Mouse (Mus musculus) MEL (cell line): ENCODE measurements around the gene Col12a1. TPM values are rescaled to one million over a fixed set of nuclear protein-coding genes. Genes with fewer than 3 reads are reported as not detected.

ENCODE experiments used
- DNase-seq: peaks from one replicate; pipeline ENCODE4 v3.0.0; 2011; ENCODE audit warnings: low read depth, low spot score
- H3K27ac ChIP-seq: 2 replicates; pipeline ENCODE4 v1.5.1; 2012; ENCODE audit warnings: low read depth, mild to moderate bottlenecking, control low read depth, low read length, moderate library complexity; ENCODE audit not compliant: control insufficient read depth
- H3K27me3 ChIP-seq, 2 experiments: fragments of 150-350 bp in 1 of 2; sonication (generic) in 1 of 2; 2 replicates each; pipeline ENCODE4 v1.6.1; 2012; ENCODE audit warnings: low read length in 2 of 2, mild to moderate bottlenecking in 2 of 2, improper control_type of control experiment in 1 of 2, moderate library complexity in 1 of 2; ENCODE audit not compliant: insufficient read depth in 2 of 2, control insufficient read depth in 1 of 2
- H3K36me3 ChIP-seq, 2 experiments: 2 replicates each; pipeline ENCODE4 v1.6.1; 2012 to 2014; ENCODE audit warnings: low read length in 2 of 2, improper control_type of control experiment in 1 of 2, inconsistent platforms in 1 of 2, mild to moderate bottlenecking in 1 of 2; ENCODE audit not compliant: insufficient read depth in 2 of 2, control insufficient read depth in 1 of 2
- H3K4me1 ChIP-seq, 2 experiments: fragments of 150-350 bp in 1 of 2; sonication (generic) in 1 of 2; 2 replicates each; pipeline ENCODE4 v1.6.1; 2012; ENCODE audit warnings: low read length in 2 of 2, improper control_type of control experiment in 1 of 2, mild to moderate bottlenecking in 1 of 2; ENCODE audit not compliant: insufficient read depth in 2 of 2, control insufficient read depth in 1 of 2
- H3K4me3 ChIP-seq, 2 experiments: fragments of 150-350 bp in 1 of 2; sonication (generic) in 1 of 2; 2 replicates each; pipeline ENCODE4 v1.5.1; 2012; ENCODE audit warnings: low read depth in 2 of 2, low read length in 2 of 2, mild to moderate bottlenecking in 2 of 2, moderate library complexity in 2 of 2, control low read depth in 1 of 2, improper control_type of control experiment in 1 of 2; ENCODE audit not compliant: control insufficient read depth in 1 of 2, insufficient read depth in 1 of 2
- H3K79me2 ChIP-seq: 2 replicates; pipeline ENCODE4 v1.6.1; 2012; ENCODE audit warnings: mild to moderate bottlenecking, low read length, moderate library complexity; ENCODE audit not compliant: control insufficient read depth, poor library complexity, insufficient read depth
- H3K9ac ChIP-seq: 2 replicates; pipeline ENCODE4 v1.6.1; 2012; ENCODE audit warnings: low read depth, mild to moderate bottlenecking, control low read depth, low read length, moderate library complexity; ENCODE audit not compliant: control insufficient read depth, poor library complexity, severe bottlenecking
- H3K9me3 ChIP-seq: fragments of 150-350 bp; sonication (generic); replicated peaks from 2 replicates; pipeline ENCODE4 v1.6.1; 2012; ENCODE audit warnings: mild to moderate bottlenecking, low read length, improper control_type of control experiment, moderate library complexity; ENCODE audit not compliant: insufficient read depth
- BHLHE40 ChIP-seq: IDR thresholded peaks from 2 replicates; pipeline ENCODE4 v1.6.1; 2012; ENCODE audit warnings: low read depth, mild to moderate bottlenecking, inconsistent platforms, low read length, improper control_type of control experiment, borderline replicate concordance
- CHD1 ChIP-seq: IDR thresholded peaks from 2 replicates; pipeline ENCODE4 v1.6.1; 2012; ENCODE audit warnings: low read depth, mild to moderate bottlenecking, inconsistent platforms, low read length, improper control_type of control experiment
- CHD2 ChIP-seq: IDR thresholded peaks from 2 replicates; pipeline ENCODE4 v1.6.1; 2011; ENCODE audit warnings: low read length, improper control_type of control experiment
- CTCF ChIP-seq, 3 experiments: IDR thresholded peaks in 2 of 3; conservative IDR thresholded peaks in 1 of 3; 2 replicates each; pipeline ENCODE4 v1.5.1; 2011 to 2012; ENCODE audit warnings: low read length in 3 of 3, low read depth in 2 of 3, mild to moderate bottlenecking in 2 of 3, improper control_type of control experiment in 1 of 3, inconsistent platforms in 1 of 3, mixed read lengths in 1 of 3, moderate library complexity in 1 of 3; ENCODE audit not compliant: control insufficient read depth in 1 of 3, insufficient read depth in 1 of 3, poor library complexity in 1 of 3, severe bottlenecking in 1 of 3
- E2F4 ChIP-seq: IDR thresholded peaks from 2 replicates; pipeline ENCODE4 v1.6.1; 2011; ENCODE audit warnings: low read depth, low read length, improper control_type of control experiment, borderline replicate concordance
- EP300 ChIP-seq, 2 experiments: IDR thresholded peaks; 2 replicates each; pipeline ENCODE4 v1.6.1; 2011; ENCODE audit warnings: improper control_type of control experiment in 2 of 2, low read length in 2 of 2, low read depth in 1 of 2, mild to moderate bottlenecking in 1 of 2
- HCFC1 ChIP-seq: IDR thresholded peaks from 2 replicates; pipeline ENCODE4 v1.6.1; 2012; ENCODE audit warnings: low read depth, mild to moderate bottlenecking, inconsistent platforms, low read length, improper control_type of control experiment, moderate library complexity
- MAZ ChIP-seq: IDR thresholded peaks from 2 replicates; pipeline ENCODE4 v1.6.1; 2012; ENCODE audit warnings: low read depth, mild to moderate bottlenecking, inconsistent platforms, low read length, improper control_type of control experiment
- MEF2A ChIP-seq: IDR thresholded peaks from 2 replicates; pipeline ENCODE4 v1.6.1; 2014; ENCODE audit warnings: low read depth, mild to moderate bottlenecking, inconsistent platforms, low read length, improper control_type of control experiment; ENCODE audit not compliant: poor library complexity, insufficient replicate concordance, severe bottlenecking; ENCODE audit errors: extremely low read depth
- POLR2AphosphoS2 ChIP-seq: IDR thresholded peaks from 2 replicates; pipeline ENCODE4 v1.6.1; 2011; ENCODE audit warnings: low read length, improper control_type of control experiment
- UBTF ChIP-seq: IDR thresholded peaks from 2 replicates; pipeline ENCODE4 v1.6.1; 2012; ENCODE audit warnings: low read depth, mild to moderate bottlenecking, inconsistent platforms, low read length, improper control_type of control experiment, moderate library complexity, borderline replicate concordance; ENCODE audit not compliant: insufficient read depth
- USF1 ChIP-seq: IDR thresholded peaks from 2 replicates; pipeline ENCODE4 v1.6.1; 2014; ENCODE audit warnings: low read depth, mild to moderate bottlenecking, inconsistent platforms, low read length, improper control_type of control experiment, moderate library complexity
- ZC3H11A ChIP-seq: IDR thresholded peaks from 2 replicates; pipeline ENCODE4 v1.6.1; 2012; ENCODE audit warnings: low read depth, mild to moderate bottlenecking, inconsistent platforms, low read length, improper control_type of control experiment
- ZMIZ1 ChIP-seq: IDR thresholded peaks from 2 replicates; pipeline ENCODE4 v1.6.1; 2012; ENCODE audit warnings: low read depth, mild to moderate bottlenecking, inconsistent platforms, low read length, improper control_type of control experiment, moderate library complexity
- polyA plus RNA-seq, 2 experiments: library from polyadenylated mRNA; stranded (reverse) in 1 of 2; unstranded in 1 of 2; fragments of >175 nt in 1 of 2; fragments of >200 nt in 1 of 2; gene quantifications; 2 replicates each; pipeline versions ENCODE4 v1.2.1 to v1.2.4; 2012; ENCODE audit warnings: low replicate concordance in 2 of 2, low read depth in 1 of 2; ENCODE audit not compliant: insufficient read length in 2 of 2, insufficient read depth in 1 of 2, missing spikeins in 1 of 2
- total RNA-seq: library from RNA; depleted of rRNA; stranded (reverse); fragments of 300-350 nt; gene quantifications from 2 replicates; pipeline ENCODE4 v1.2.3, GENCODE M21; 2012

Gene Col12a1
- total and polyA plus RNA-seq, 3 experiments: 0.13 TPM; not detected in 2

DNA sequence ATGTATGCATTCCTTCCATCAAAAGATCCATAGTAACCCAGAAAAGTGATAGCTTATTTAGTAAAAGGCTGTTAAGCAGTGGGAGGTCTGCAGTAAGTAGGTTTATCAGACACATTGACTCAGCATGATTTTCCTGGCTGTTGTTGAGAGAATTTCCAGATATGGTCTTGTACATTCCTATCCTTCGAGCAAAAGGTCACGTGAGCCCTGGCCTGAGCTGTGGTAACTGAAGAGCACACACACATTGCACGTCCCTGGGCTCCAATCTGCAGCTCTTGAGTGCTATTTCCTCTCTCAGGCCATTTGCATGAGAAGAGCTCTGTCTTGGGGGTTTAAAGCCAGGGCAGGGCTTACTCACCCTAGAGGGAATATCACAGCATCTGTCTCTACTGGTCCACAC is 101.3 kb downstream of the Col12a1 start:
- TF ChIP-seq USF1: peak; percentile 73
- TF ChIP-seq UBTF: no peak
- TF ChIP-seq ZC3H11A: no peak
- no peak for TF ChIP-seq E2F4
- peak; percentile 4 for DNase-seq
- H3K9me3 ChIP-seq: no peaks in the 10 kb centered on the region
- H3K9ac ChIP-seq: no peak overlapping the region
- no peaks in the 10 kb centered on the region for H3K27me3 ChIP-seq
- no peak overlapping the region for H3K4me3 ChIP-seq
- H3K4me1 ChIP-seq: peaks cover 0 to 2% of the 10 kb centered on the region in 2 experiments; a peak in 1 of 4 replicates
- H3K79me2 ChIP-seq: no peaks in the 10 kb centered on the region
- no peak overlapping the region for H3K27ac ChIP-seq
- H3K36me3 ChIP-seq: no peaks in the 10 kb centered on the region

DNA sequence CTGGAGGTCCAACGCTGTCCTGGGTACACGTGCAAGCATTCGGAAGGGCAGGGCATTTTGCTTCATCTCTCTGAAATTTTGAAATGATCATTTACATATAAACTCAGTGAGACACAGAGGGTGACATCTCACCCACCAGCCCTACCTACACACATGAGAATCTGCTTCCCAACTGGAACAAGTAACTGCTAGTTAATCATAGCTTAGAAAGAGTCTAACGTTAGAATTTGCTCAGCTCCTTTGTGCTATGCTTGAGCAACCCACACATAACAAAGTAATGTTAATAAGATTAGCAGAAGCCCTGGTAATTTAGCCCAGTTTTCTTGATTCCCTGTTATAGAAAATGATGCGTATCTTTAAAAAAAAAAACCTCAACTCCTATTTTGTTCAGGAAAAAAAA is 102.6 kb downstream of the Col12a1 start:
- Histone ChIP-seq H3K27me3 (no peaks in the 10 kb centered on the region), H3K79me2 (no peaks in the 10 kb centered on the region), H3K4me1 (peaks cover 0 to 2% of the 10 kb centered on the region in 2 experiments; a peak in 1 of 4 replicates), H3K9me3 (no peaks in the 10 kb centered on the region), H3K9ac (no peak overlapping the region), H3K27ac (no peak overlapping the region), H3K36me3 (no peaks in the 10 kb centered on the region), H3K4me3 (no peak overlapping the region)
- no peak for TF ChIP-seq EP300 (IDR thresholded peaks at IDR 0.05; ENCODE audit: low read depth in 1 of 2, low read length in 2 of 2)
- no peak for DNase-seq

DNA sequence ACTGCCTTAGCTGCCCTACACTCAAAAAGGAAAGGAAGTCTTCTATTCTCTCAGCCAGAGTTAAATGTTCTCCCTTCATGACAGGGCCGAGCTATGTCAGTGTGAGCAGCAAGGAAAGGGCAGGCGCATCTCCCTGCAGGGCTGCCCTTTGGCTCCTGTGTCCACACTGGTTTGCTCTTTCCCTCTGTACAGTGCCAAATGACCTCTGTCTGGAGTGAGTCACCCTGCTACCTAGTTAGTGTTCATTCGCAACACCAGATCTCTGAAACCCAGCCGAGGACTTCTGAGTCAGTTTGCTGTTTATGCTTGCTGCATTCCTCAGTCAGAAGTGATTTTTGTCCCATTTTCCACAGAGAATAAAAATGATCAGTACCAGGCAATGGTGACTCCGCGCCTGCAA is 108.3 kb downstream of the Col12a1 start:
- no peak for DNase-seq
- TF ChIP-seq MEF2A (no peak), BHLHE40 (no peak), ZMIZ1 (no peak), UBTF (no peak), CTCF (IDR thresholded peaks at IDR 0.05 in 2 of 3, conservative IDR thresholded peaks at IDR 0.05 in 1 of 3; ENCODE audit: control insufficient read depth in 1 of 3, insufficient read depth in 1 of 3, low read depth in 2 of 3, low read length in 3 of 3, poor library complexity in 1 of 3, severe bottlenecking in 1 of 3) (no peak)
- H3K27ac ChIP-seq: no peak overlapping the region

DNA sequence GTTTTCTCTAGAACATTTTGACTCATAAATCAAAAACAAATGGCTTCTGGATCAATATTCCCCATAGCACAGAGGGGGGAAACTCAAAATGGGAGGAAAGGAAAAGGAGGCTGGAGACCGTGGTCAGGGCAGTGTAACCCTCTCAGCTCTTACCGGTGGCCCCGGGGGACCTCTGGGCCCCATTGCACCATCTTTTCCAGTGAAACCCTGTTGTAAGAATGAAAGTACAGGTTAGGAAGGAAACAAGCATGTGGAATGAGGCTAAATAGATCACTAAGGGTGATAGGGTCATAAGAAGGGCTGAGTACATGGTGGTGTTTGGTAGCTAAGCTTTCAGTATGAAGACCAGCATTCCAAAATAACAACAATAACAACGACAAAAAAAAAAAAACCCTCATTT is 109.0 kb downstream of the Col12a1 start:
- H3K27ac ChIP-seq: no peak overlapping the region
- H3K27me3 ChIP-seq: no peaks in the 10 kb centered on the region
- DNase-seq: no peak
- H3K79me2 ChIP-seq: no peaks in the 10 kb centered on the region
- no peak overlapping the region for H3K9ac ChIP-seq
- no peaks in the 10 kb centered on the region for H3K4me1 ChIP-seq
- no peak overlapping the region for H3K4me3 ChIP-seq
- no peaks in the 10 kb centered on the region for H3K9me3 ChIP-seq
- TF ChIP-seq CHD1: no peak
- no peak for TF ChIP-seq HCFC1
- no peak for TF ChIP-seq POLR2AphosphoS2
- no peak for TF ChIP-seq CTCF (IDR thresholded peaks at IDR 0.05 in 2 of 3, conservative IDR thresholded peaks at IDR 0.05 in 1 of 3; ENCODE audit: control insufficient read depth in 1 of 3, insufficient read depth in 1 of 3, low read depth in 2 of 3, low read length in 3 of 3, poor library complexity in 1 of 3, severe bottlenecking in 1 of 3)
- no peak for TF ChIP-seq ZMIZ1
- TF ChIP-seq CHD2: no peak
- TF ChIP-seq MAZ: no peak
- H3K36me3 ChIP-seq: no peaks in the 10 kb centered on the region

More for the DNA sequence above, 108.3 kb downstream of the Col12a1 start:
- H3K36me3 ChIP-seq: no peaks in the 10 kb centered on the region
- H3K4me3 ChIP-seq: no peak overlapping the region
- H3K79me2 ChIP-seq: no peaks in the 10 kb centered on the region
- no peaks in the 10 kb centered on the region for H3K27me3 ChIP-seq
- no peak overlapping the region for H3K9ac ChIP-seq
- H3K4me1 ChIP-seq: no peaks in the 10 kb centered on the region
- no peaks in the 10 kb centered on the region for H3K9me3 ChIP-seq
